Mouse (Mus musculus): ENCODE measurements around the gene Rab7.

Rab7 gene

DNA sequence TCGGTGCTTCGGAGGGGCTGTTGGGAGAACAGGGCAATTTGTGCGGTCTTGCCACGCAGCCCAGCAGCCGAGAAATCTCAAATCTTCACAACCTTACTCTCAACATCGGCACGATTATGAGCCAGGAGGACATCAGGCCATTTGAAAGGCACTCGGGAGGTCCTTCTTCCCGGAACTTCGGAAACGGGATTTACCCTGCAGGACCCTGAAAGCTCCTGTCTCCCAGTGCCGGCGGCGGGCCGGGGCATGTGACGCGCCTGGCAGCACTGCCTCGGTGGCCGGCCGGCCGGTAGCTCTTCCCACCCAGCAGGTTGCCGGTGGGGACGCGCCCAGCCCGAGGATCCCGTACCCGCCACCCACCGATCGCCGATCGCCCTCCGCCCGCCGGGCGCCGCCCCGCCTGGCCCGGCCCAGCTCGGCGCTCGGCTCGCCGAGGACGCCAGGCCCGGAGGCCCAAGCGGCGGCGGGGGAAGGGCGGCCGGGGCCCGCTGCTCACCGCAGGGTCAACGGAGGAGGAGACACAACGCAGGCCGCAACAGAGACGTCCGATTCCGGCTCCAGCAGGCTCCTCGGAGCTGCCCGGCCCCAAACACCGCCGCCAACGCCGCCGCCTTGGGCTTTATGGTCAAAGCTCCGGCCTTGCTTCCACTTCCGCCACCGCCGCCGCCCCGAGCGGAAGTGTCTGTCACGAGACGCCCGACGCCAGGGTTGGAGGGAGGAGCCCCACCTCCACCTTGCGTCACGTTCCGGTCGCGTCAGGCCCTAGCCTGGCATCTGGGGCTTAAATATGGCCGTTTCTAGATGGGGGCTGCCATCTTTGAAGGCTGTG lies at the start of gene Rab7:
Rab7 (minus strand) TSS at position 694 of the 829 bp plus-strand sequence.
- DNase-seq: peak; percentile 98

- DNase-seq: no peak
Observed at GRCm38 (mm10) chr6:88088971-88089370, 43.9 kb upstream of the Rab7 start.

- peak; percentile 99 for DNase-seq
Observed at GRCm38 (mm10) chr6:88084278-88085151, 39.4 kb upstream of the Rab7 start, which contains the start of gene Rpn1. Rpn1 (plus strand) TSS chr6:88084482.

GRCm38 (mm10) chr6:88083672-88084071 lies 38.6 kb upstream of the Rab7 start:
- DNase-seq: no peak

GRCm38 (mm10) chr6:88083095-88083494 lies 38.0 kb upstream of the Rab7 start:
- no peak for DNase-seq

- no peak for DNase-seq
Observed at GRCm38 (mm10) chr6:88075960-88076517, 31.0 kb upstream of the Rab7 start.

DNA sequence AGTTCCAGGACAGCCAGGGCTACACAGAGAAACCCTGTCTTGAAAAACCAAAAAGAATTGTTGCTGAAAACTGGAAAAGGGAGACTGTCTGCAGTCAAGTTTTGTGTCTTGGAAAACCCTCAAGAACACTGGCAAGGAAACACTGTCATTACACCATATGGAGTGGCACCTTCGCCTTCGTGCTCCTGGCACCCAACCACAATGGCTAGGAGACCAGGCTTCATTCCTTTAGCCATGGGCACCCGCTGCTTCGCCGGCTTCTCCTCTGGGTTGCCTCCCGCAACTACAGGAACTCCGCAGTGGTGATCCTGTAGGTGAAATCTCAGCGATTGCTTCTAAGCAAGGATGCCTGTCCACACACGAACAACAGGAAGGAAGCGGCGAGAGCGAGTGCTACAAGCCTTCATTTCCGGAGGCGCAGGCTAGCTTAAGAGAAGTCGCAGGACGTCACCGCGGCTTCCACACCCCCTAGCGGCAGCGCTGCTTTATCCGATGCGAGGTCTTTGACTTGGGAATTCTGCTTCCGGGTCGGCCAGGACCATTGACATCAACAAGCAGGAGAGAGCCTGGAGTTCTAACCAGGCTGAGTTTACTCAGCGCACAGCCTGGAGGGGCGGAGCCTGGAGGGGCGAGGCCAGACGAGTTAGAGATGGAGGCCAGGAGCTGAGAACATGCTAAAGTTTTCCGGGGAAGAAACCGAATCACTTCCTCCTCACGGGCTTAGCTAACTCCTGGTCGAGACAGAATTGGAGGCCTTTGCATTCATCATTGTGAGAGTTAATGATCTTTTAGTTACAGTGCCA lies 29.9 kb upstream of the Rab7 start:
- DNase-seq: peak; percentile 97

GRCm38 (mm10) chr6:88071216-88071615 lies 26.1 kb upstream of the Rab7 start:
- DNase-seq: peak; percentile 75

- DNase-seq: no peak
Observed at GRCm38 (mm10) chr6:88070468-88070867, 25.4 kb upstream of the Rab7 start.

GRCm38 (mm10) chr6:88068739-88069138 lies 23.7 kb upstream of the Rab7 start:
- no peak for DNase-seq

- no peak for DNase-seq
Observed at GRCm38 (mm10) chr6:88067722-88068121, 22.7 kb upstream of the Rab7 start.

DNA sequence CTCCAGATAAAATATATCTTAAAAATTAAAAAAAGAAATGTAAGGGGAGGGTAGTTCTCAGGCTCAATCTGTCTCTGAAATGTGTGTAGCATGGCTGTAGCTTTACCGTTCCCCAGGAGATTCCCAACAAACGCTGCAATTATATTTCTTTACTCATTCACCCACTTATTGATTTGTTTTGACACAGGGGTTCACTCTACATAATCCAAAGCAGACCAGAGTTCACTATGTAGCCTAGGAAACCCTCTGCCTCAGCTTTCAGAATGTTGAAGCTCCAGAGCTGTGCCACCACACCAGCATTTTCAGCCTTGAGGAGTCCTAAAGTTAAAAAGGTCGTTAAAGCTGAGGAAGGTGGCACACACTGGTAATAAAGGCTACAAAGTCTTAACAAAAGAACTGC lies 20.9 kb upstream of the Rab7 start:
- DNase-seq: no peak

DNA sequence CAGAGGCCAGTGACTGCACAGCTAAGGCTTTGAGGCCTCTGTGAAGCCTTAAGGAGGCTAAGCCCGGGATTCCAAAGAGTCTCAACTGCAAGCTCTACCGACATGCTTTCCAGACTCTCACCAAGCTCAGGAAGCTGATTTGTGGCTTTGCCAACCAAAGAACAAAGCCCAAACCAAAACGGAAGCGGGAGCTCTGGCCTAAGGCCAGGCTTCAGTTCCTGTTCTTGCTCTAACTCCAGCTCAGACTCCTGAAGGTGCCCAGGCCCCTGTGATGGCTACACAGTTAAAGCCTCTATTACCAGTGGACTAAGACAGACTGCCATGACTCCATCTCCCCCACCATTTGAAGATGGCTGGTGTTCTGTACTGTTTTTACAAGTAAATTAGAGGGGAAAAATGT lies 20.0 kb upstream of the Rab7 start:
- peak; percentile 79 for DNase-seq

DNA sequence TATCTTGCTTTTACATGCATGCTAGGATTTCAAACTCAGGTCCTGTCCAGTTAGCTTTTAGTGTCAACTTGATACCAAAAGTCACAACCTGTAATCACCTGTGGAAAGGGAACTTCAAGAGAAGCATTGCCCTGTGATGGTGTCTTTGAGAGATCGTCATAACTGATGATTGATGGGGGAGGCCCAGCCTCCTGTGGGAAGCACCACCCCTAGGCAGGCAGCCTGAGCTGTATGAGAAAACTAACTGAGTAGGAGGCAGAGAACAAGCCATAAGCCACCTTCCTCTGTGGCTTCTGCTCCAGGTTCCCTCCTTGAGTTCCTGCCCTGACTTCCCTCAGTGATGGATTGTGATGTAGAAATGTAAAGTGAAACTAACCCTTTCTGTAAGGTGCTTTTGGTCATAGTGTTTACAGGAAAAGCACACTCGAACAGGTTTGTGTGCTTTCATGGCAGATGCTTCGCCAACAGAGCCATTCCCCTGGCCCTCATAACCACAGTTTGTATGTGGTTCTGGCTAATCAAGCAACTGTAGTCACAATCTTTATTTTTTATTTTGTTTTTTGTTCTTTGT lies 19.1 kb upstream of the Rab7 start:
- DNase-seq: no peak

GRCm38 (mm10) chr6:88062398-88062797 lies 17.3 kb upstream of the Rab7 start:
- DNase-seq: no peak

DNA sequence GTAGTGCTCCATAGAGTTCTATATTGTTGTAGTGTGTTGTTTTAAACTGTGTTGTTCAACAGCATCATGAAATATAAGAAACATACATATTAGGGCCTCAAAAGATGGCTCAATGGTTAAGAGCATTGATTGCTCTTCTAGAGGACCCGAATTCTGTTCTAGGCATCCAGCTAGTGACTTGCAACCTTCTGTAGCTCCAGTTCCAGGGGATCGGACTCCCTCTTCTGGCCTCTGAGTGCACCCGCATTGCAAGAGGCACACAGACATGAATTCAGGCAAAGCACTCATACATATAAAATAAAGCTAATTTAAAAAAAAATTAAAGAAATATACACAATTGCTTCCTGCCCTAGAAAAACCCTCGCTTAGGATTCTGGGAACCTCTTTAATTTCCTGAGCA lies 16.3 kb upstream of the Rab7 start:
- no peak for DNase-seq

- no peak for DNase-seq
Observed at GRCm38 (mm10) chr6:88060602-88061001, 15.5 kb upstream of the Rab7 start.

GRCm38 (mm10) chr6:88059903-88060302 lies 14.8 kb upstream of the Rab7 start:
- DNase-seq: no peak

GRCm38 (mm10) chr6:88056866-88057265 lies 11.8 kb upstream of the Rab7 start:
- DNase-seq: no peak

DNA sequence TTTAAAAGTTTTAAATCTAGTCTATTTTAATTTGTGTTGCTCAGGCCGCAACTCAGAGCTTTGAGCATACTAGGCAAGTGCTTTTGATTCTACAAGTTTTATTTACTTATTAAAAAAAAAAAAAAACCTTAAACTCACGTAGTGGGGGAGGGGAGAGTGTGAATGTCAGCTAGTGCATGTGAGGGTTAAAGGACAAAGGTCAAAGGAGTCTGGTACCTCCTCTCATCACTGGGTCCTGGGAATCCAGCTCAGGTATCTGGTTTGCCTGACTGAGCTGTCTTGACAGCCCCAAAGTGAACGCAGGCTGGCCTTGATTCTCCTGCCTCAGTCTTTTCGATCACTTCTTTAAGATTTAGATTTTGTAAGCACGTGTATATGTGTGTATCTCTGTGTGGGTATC lies 10.6 kb upstream of the Rab7 start:
- DNase-seq: no peak

- no peak for DNase-seq
Observed at GRCm38 (mm10) chr6:88054081-88054835, 9.2 kb upstream of the Rab7 start.

All from kidney, postnatal 10 days (tissue).